Mouse (Mus musculus): ENCODE measurements around the gene Fbxo28.

Fbxo28 gene

GRCm38 (mm10) chr1:182288601-182289000 is 52.8 kb downstream of the Fbxo28 start:
- no peak for DNase-seq (ENCODE audit: low spot score in 2 of 2)

- no peak for DNase-seq (ENCODE audit: low spot score in 2 of 2)
Measured at GRCm38 (mm10) chr1:182287781-182288180, 53.6 kb downstream of the Fbxo28 start.

GRCm38 (mm10) chr1:182284795-182285194 is 56.6 kb downstream of the Fbxo28 start:
- no peak for DNase-seq (ENCODE audit: low spot score in 2 of 2)

- no peak for DNase-seq (ENCODE audit: low spot score in 2 of 2)
Measured at GRCm38 (mm10) chr1:182283231-182283630, 58.2 kb downstream of the Fbxo28 start.

- DNase-seq (ENCODE audit: low spot score in 2 of 2) = peak; percentile 88 to 89
Measured at GRCm38 (mm10) chr1:182282091-182283075, 59.0 kb downstream of the Fbxo28 start, which contains the start of gene Degs1. Gene Degs1 (minus strand): TSS chr1:182282804.

GRCm38 (mm10) chr1:182281251-182281711 is 60.1 kb downstream of the Fbxo28 start:
- no peak for DNase-seq (ENCODE audit: low spot score in 2 of 2)

- no peak for DNase-seq (ENCODE audit: low spot score in 2 of 2)
Measured at GRCm38 (mm10) chr1:182280577-182280976, 60.9 kb downstream of the Fbxo28 start.

GRCm38 (mm10) chr1:182280046-182280445 is 61.4 kb downstream of the Fbxo28 start:
- no peak for DNase-seq (ENCODE audit: low spot score in 2 of 2)

- DNase-seq (ENCODE audit: low spot score in 2 of 2) = no peak
Measured at GRCm38 (mm10) chr1:182279436-182279835, 62.0 kb downstream of the Fbxo28 start.

GRCm38 (mm10) chr1:182275109-182275508 is 66.3 kb downstream of the Fbxo28 start:
- no peak for DNase-seq (ENCODE audit: low spot score in 2 of 2)

GRCm38 (mm10) chr1:182271632-182272031 is 69.8 kb downstream of the Fbxo28 start:
- DNase-seq (ENCODE audit: low spot score in 2 of 2) = no peak

GRCm38 (mm10) chr1:182271130-182271529 is 70.3 kb downstream of the Fbxo28 start:
- no peak for DNase-seq (ENCODE audit: low spot score in 2 of 2)

GRCm38 (mm10) chr1:182268317-182268716 is 73.1 kb downstream of the Fbxo28 start:
- no peak for DNase-seq (ENCODE audit: low spot score in 2 of 2)

GRCm38 (mm10) chr1:182266028-182266525 is 75.4 kb downstream of the Fbxo28 start:
- DNase-seq (ENCODE audit: low spot score in 2 of 2) = no peak
